Mouse (Mus musculus): ENCODE data around the gene Cep126. TPM values are rescaled to one million over a fixed set of nuclear protein-coding genes. Genes with fewer than 3 reads are reported as not detected.

Gene Cep126
- polyA plus RNA-seq (2012; rRNA removed): 1.4 and 2.6 TPM in 2 replicates

DNA sequence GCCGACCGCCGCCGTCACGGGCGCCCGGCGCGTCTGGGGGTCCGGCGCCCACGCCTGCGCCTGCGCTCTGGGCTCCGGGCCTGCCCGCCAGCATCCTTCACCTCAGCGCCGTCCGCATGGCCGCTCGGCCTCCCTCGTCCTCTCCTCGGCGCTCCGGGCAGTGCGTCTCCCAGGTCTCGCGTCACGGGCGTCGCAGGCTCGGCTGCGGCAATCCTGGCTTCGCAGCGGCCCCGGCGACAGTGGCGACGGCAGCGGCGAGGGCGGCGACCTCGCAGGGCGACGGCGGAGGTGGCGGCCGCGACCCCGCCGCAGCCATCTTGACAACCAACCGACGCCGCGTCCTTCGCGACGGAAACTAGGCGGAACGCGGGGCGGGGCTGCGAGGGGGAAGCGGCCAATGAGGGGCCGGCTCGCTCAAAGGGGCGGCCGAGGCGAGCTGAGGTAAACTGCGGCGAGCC, at the start of gene Cep126:
Gene Cep126, minus strand, starts transcription at position 178 of the 458 bp plus-strand sequence.
- 1% methylated on average over 71 of the region's 72 CpGs for WGBS
- no peaks in the 10 kb centered on the region; the same call in 1 of the 2 replicates for H3K4me1 ChIP-seq (ENCODE audit: control insufficient read depth, insufficient read depth, low read length)
- peak; percentile 90 for DNase-seq
- no peaks in the 10 kb centered on the region for H3K27me3 ChIP-seq (replicated peaks; ENCODE audit: control insufficient read depth, insufficient read depth, low read length)
- no peak for TF ChIP-seq POLR2A (IDR thresholded peaks at IDR 0.05; ENCODE audit: low read depth, low read length)
- no peak for TF ChIP-seq CTCF (conservative IDR thresholded peaks at IDR 0.05; ENCODE audit: insufficient read depth, insufficient read length, low read depth, low read length)
- H3K27ac ChIP-seq (ENCODE audit: insufficient read depth, low read depth, low read length): no peak within 1 kb of the TSS
- peak within 1 kb of the TSS; percentile 78 for H3K4me3 ChIP-seq (ENCODE audit: insufficient read depth, low read depth, low read length)
- no peaks in the 10 kb centered on the region for H3K36me3 ChIP-seq (ENCODE audit: control insufficient read depth, insufficient read depth, low read length)

DNA sequence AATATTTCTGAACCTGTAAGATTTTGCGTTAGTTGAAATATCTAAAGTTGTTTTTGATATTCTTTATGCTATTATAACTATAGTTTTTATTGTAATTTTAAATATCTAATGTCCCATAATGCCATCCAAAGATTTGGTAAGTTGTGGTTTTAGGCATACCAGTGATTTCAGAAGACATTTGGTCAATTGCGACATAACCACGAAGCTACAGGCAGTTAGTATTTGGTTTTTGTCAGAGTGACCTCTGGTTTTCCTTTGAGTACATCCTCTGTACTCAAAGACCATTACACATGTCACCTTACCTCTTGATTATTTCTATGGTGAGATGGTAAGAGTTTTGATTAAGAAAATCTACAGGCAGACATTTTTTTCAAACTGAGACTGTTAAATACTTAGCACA, 45.5 kb upstream of the Cep126 start:
- Histone ChIP-seq H3K27ac (ENCODE audit: insufficient read depth, low read depth, low read length) (no peak overlapping the region), H3K36me3 (ENCODE audit: control insufficient read depth, insufficient read depth, low read length) (no peaks in the 10 kb centered on the region), H3K4me3 (ENCODE audit: insufficient read depth, low read depth, low read length) (no peak overlapping the region), H3K4me1 (ENCODE audit: control insufficient read depth, insufficient read depth, low read length) (no peaks in the 10 kb centered on the region), H3K27me3 (replicated peaks; ENCODE audit: control insufficient read depth, insufficient read depth, low read length) (no peaks in the 10 kb centered on the region)
- 87% methylated on average over 3 of the region's 3 CpGs for WGBS
- no peak for DNase-seq
- TF ChIP-seq CTCF (conservative IDR thresholded peaks at IDR 0.05; ENCODE audit: insufficient read depth, insufficient read length, low read depth, low read length): no peak

DNA sequence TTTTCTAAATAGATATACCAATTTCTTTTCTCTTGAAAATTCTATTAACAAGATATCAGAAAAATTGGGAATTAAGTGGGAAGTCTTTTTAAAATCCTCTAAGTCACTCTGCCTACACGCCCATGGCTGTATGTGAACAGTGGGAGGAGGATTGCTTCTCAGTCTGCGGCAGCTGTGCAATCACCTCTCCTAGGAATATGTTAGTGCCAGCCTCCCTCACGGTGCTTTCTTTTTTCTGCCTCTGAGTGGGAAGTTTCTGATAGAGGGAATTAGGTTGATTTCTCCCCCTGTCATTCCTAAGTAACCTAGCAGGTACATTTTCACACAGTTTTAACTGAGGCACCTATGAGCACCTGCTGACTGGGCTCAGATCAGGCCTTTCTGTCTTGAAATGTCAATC, 43.0 kb upstream of the Cep126 start:
- Histone ChIP-seq H3K27ac (ENCODE audit: insufficient read depth, low read depth, low read length) (no peak overlapping the region), H3K36me3 (ENCODE audit: control insufficient read depth, insufficient read depth, low read length) (no peaks in the 10 kb centered on the region), H3K4me3 (ENCODE audit: insufficient read depth, low read depth, low read length) (no peak overlapping the region), H3K27me3 (replicated peaks; ENCODE audit: control insufficient read depth, insufficient read depth, low read length) (no peaks in the 10 kb centered on the region), H3K4me1 (ENCODE audit: control insufficient read depth, insufficient read depth, low read length) (no peaks in the 10 kb centered on the region)
- TF ChIP-seq POLR2A (IDR thresholded peaks at IDR 0.05; ENCODE audit: low read depth, low read length) (no peak), CTCF (conservative IDR thresholded peaks at IDR 0.05; ENCODE audit: insufficient read depth, insufficient read length, low read depth, low read length) (no peak)
- DNase-seq: no peak
- 77% methylated on average over 3 of the region's 3 CpGs for WGBS

DNA sequence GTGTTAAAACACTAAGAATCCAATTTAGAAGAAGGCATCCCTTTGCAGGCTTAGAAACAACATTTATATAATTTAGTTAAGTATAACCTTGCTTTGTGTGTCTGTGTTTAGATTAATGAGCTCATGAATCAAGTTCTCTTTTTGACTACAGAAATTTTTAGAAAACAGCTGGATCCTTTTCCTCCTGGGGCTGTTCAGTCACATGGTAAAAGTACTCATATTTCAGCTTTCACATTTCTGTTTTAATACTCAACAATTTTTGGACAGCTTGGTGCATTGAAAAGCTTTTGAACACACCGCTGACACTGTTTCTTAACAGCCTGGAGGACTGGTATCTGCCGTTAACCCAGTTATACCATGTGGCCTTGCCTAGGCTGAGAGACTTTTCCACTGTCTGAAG, 22.9 kb upstream of the Cep126 start:
- no peak for DNase-seq
- Histone ChIP-seq H3K27ac (ENCODE audit: insufficient read depth, low read depth, low read length) (no peak overlapping the region), H3K36me3 (ENCODE audit: control insufficient read depth, insufficient read depth, low read length) (no peaks in the 10 kb centered on the region), H3K4me1 (ENCODE audit: control insufficient read depth, insufficient read depth, low read length) (no peaks in the 10 kb centered on the region), H3K4me3 (ENCODE audit: insufficient read depth, low read depth, low read length) (no peak overlapping the region), H3K27me3 (replicated peaks; ENCODE audit: control insufficient read depth, insufficient read depth, low read length) (no peaks in the 10 kb centered on the region; the same call in 1 of the 2 replicates)
- no peak for TF ChIP-seq CTCF (conservative IDR thresholded peaks at IDR 0.05; ENCODE audit: insufficient read depth, insufficient read length, low read depth, low read length)
- TF ChIP-seq POLR2A (IDR thresholded peaks at IDR 0.05; ENCODE audit: low read depth, low read length): no peak
- WGBS: 75% methylated on average over 2 of the region's 2 CpGs

DNA sequence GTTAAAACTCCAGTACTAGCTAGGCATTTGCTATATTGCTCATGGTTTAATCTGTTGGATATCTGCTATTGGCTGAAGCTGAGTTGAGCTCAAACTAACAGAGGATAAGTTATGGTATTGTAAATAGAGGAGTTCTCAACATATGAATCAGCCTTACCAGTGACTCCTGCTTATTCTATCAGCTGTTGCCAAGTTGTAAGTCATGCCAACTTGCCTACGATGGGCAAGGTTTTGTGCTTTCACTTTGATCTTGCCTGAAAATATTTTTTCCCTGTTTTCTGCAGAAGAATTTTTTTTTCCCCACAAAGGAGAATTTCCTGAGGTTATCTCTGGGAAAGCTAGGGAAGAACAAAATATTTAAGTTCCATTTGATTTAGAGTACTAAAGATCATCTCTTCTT, 5.4 kb upstream of the Cep126 start:
- no peak overlapping the region for H3K4me3 ChIP-seq (ENCODE audit: insufficient read depth, low read depth, low read length)

DNA sequence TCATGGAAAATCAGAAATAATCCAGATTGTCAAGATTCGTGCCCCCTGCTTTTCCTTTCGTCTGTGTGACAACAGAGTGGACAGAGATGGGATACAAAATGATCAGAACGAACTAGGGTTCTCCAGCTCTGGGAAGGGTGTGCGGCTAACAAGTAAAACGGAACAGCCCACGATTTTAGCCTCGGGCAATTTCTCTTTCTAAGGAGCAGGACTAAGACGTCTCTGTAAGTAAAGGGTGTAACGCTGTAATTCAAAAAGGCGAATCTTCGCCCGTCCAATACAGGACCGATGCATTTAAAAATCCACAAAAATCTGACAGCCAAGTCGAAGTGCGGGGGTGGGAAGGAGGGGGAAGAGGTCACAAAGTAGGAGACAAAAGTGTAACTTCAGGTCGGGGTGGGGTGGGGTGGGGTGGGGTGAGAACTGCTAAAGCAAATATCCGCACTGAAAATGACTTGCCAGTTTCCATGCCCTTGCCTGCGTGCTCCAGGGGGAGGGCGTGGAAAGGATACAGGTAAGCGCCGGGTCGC, 443 bp downstream of the Cep126 start:
- WGBS: 5% methylated on average over 22 of the region's 22 CpGs
- peak; percentile 3 for DNase-seq
- no peaks in the 10 kb centered on the region for H3K36me3 ChIP-seq (ENCODE audit: control insufficient read depth, insufficient read depth, low read length)

More for the DNA sequence above, 5.4 kb upstream of the Cep126 start:
- Histone ChIP-seq H3K27me3 (replicated peaks; ENCODE audit: control insufficient read depth, insufficient read depth, low read length) (no peaks in the 10 kb centered on the region), H3K4me1 (ENCODE audit: control insufficient read depth, insufficient read depth, low read length) (no peaks in the 10 kb centered on the region; the same call in 1 of the 2 replicates), H3K27ac (ENCODE audit: insufficient read depth, low read depth, low read length) (no peak overlapping the region), H3K36me3 (ENCODE audit: control insufficient read depth, insufficient read depth, low read length) (no peaks in the 10 kb centered on the region)
- WGBS: 54% methylated on average over 1 of the region's 1 CpGs
- TF ChIP-seq CTCF (conservative IDR thresholded peaks at IDR 0.05; ENCODE audit: insufficient read depth, insufficient read length, low read depth, low read length) (no peak), POLR2A (IDR thresholded peaks at IDR 0.05; ENCODE audit: low read depth, low read length) (no peak)
- no peak for DNase-seq

DNA sequence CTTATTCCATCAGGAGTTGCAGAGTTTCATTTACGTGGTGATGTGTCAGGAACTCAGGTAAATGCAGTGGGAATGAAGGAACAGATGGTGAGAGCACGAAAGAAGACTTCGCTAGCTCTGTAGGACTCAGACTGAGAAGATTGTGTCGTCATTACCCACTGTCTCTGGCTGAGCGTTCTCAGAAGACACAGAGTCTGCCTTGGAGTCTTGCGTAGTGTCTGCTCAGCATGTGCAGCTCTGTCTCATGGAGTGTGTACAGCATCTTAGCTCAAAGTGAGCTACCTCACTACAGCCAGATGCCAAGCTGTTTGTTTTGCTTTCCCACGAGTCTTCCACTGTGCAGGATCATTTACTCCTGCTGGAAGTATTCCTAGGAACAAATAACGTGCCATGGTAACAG, 10.6 kb downstream of the Cep126 start:
- no peak for TF ChIP-seq POLR2A (IDR thresholded peaks at IDR 0.05; ENCODE audit: low read depth, low read length)
- no peak for TF ChIP-seq CTCF (conservative IDR thresholded peaks at IDR 0.05; ENCODE audit: insufficient read depth, insufficient read length, low read depth, low read length)
- H3K4me3 ChIP-seq (ENCODE audit: insufficient read depth, low read depth, low read length): no peak overlapping the region
- no peaks in the 10 kb centered on the region for H3K27me3 ChIP-seq (replicated peaks; ENCODE audit: control insufficient read depth, insufficient read depth, low read length)
- H3K4me1 ChIP-seq (ENCODE audit: control insufficient read depth, insufficient read depth, low read length): no peaks in the 10 kb centered on the region
- H3K27ac ChIP-seq (ENCODE audit: insufficient read depth, low read depth, low read length): no peak overlapping the region
- DNase-seq: no peak
- WGBS: 80% methylated on average over 8 of the region's 8 CpGs
- 0 out of 2 replicates have a peak, but pooled peaks cover 2% of the 10 kb centered on the region for H3K36me3 ChIP-seq (ENCODE audit: control insufficient read depth, insufficient read depth, low read length)

More for the DNA sequence above, 443 bp downstream of the Cep126 start:
- no peak for TF ChIP-seq CTCF (conservative IDR thresholded peaks at IDR 0.05; ENCODE audit: insufficient read depth, insufficient read length, low read depth, low read length)
- no peak for TF ChIP-seq POLR2A (IDR thresholded peaks at IDR 0.05; ENCODE audit: low read depth, low read length)
- H3K4me1 ChIP-seq (ENCODE audit: control insufficient read depth, insufficient read depth, low read length): no peaks in the 10 kb centered on the region; the same call in 1 of the 2 replicates
- no peak overlapping the region for H3K27ac ChIP-seq (ENCODE audit: insufficient read depth, low read depth, low read length)
- no peaks in the 10 kb centered on the region for H3K27me3 ChIP-seq (replicated peaks; ENCODE audit: control insufficient read depth, insufficient read depth, low read length)
- peak overlapping the region; percentile 78 for H3K4me3 ChIP-seq (ENCODE audit: insufficient read depth, low read depth, low read length)
